Mouse (Mus musculus) cerebellum, postnatal 36 days (tissue): ENCODE data around the gene Ppip5k2.

Experiments
- DNase-seq, 2 experiments: peaks; one replicate each; pipeline ENCODE4 v3.0.0; 2021 to 2022; ENCODE audit warnings: mixed read lengths in 2 of 2

The Ppip5k2 gene

GRCm38 (mm10) chr1:97754392-97754791 is 15.8 kb downstream of the Ppip5k2 start:
- DNase-seq, result no peak

GRCm38 (mm10) chr1:97753216-97753615 is 17.0 kb downstream of the Ppip5k2 start:
- DNase-seq, result no peak

GRCm38 (mm10) chr1:97748163-97748562 is 22.0 kb downstream of the Ppip5k2 start:
- DNase-seq, result no peak

GRCm38 (mm10) chr1:97746261-97746660 is 23.9 kb downstream of the Ppip5k2 start:
- DNase-seq, result no peak

- no peak for DNase-seq
Observed at GRCm38 (mm10) chr1:97745712-97746111, 24.5 kb downstream of the Ppip5k2 start.

GRCm38 (mm10) chr1:97743063-97743462 is 27.1 kb downstream of the Ppip5k2 start:
- DNase-seq, result no peak

GRCm38 (mm10) chr1:97729339-97729738 is 40.9 kb downstream of the Ppip5k2 start:
- no peak for DNase-seq

GRCm38 (mm10) chr1:97726730-97727129 is 43.5 kb downstream of the Ppip5k2 start:
- DNase-seq, result no peak

GRCm38 (mm10) chr1:97718440-97718839 is 51.8 kb downstream of the Ppip5k2 start:
- no peak for DNase-seq

GRCm38 (mm10) chr1:97714334-97714868 is 55.8 kb downstream of the Ppip5k2 start:
- no peak for DNase-seq

- DNase-seq, result no peak
Observed at GRCm38 (mm10) chr1:97710520-97710919, 59.7 kb downstream of the Ppip5k2 start.

- DNase-seq, result no peak
Observed at GRCm38 (mm10) chr1:97705389-97705788, 64.8 kb downstream of the Ppip5k2 start.

- DNase-seq, result no peak
Observed at GRCm38 (mm10) chr1:97704646-97705045, 65.6 kb downstream of the Ppip5k2 start.

- DNase-seq, result peak in 1 of 2 experiments; percentile 5
Observed at GRCm38 (mm10) chr1:97698956-97699570, 71.1 kb downstream of the Ppip5k2 start.

- no peak for DNase-seq
Observed at GRCm38 (mm10) chr1:97697273-97697672, 72.9 kb downstream of the Ppip5k2 start.

- no peak for DNase-seq
Observed at GRCm38 (mm10) chr1:97693825-97694224, 76.4 kb downstream of the Ppip5k2 start.

GRCm38 (mm10) chr1:97688756-97689155 is 81.5 kb downstream of the Ppip5k2 start:
- peak; percentile 21 to 33 for DNase-seq

- no peak for DNase-seq
Observed at GRCm38 (mm10) chr1:97676526-97677177, 93.6 kb downstream of the Ppip5k2 start.

- DNase-seq, result no peak
Observed at GRCm38 (mm10) chr1:97676115-97676514, 94.1 kb downstream of the Ppip5k2 start.

- DNase-seq, result no peak
Observed at GRCm38 (mm10) chr1:97672849-97673248, 97.4 kb downstream of the Ppip5k2 start.

- no peak for DNase-seq
Observed at GRCm38 (mm10) chr1:97667288-97667687, 102.9 kb downstream of the Ppip5k2 start.

GRCm38 (mm10) chr1:97662324-97662723 is 107.9 kb downstream of the Ppip5k2 start:
- peak in 1 of 2 experiments; percentile 27 for DNase-seq

- DNase-seq, result peak; percentile 78 to 84
Observed at GRCm38 (mm10) chr1:97661406-97662241, 108.6 kb downstream of the Ppip5k2 start, which contains the start of gene D1Ertd622e. D1Ertd622e (minus strand) TSS chr1:97662074.
